Mouse (Mus musculus) kidney, embryonic 16.5 days (tissue): ENCODE results near the gene H2-Q7. TPM values are rescaled to one million over a fixed set of nuclear protein-coding genes. Genes with fewer than 3 reads are reported as not detected.

Experiments
- polyA plus RNA-seq: library from polyadenylated mRNA; unstranded; fragments of >200 nt; fragmentation: Nextera tagmentation; extraction: Ambion mirVana; gene quantifications from 2 replicates; pipeline ENCODE4 v1.2.1, GENCODE M21; 2015

H2-Q7 gene
- polyA plus RNA-seq, 1 experiment from 2014 or later = 15.2 TPM

Other genes starting within 250 kb of the H2-Q7 start
- gene Ltb, start 244.7 kb upstream of the H2-Q7 start, polyA plus RNA-seq = 0.66 and 1.2 TPM in 2 replicates
- gene Tnf, start 237.1 kb upstream of the H2-Q7 start, polyA plus RNA-seq = 0.15 and 0.28 TPM in 2 replicates
- gene Lta, start 233.8 kb upstream of the H2-Q7 start, polyA plus RNA-seq = 0.13 TPM in 1 of 2 replicates, not detected in the other
- 0.56 and 0.62 TPM in 2 replicates for gene Gm16181, start 218.3 kb upstream of the H2-Q7 start, polyA plus RNA-seq
- gene Atp6v1g2, start 205.5 kb upstream of the H2-Q7 start, polyA plus RNA-seq = 5.8 and 8.5 TPM in 2 replicates
- 11.6 TPM in 2 replicates for gene Nfkbil1, start 203.4 kb upstream of the H2-Q7 start, polyA plus RNA-seq
- 553 and 556 TPM in 2 replicates for gene Ddx39b, start 197.4 kb upstream of the H2-Q7 start, polyA plus RNA-seq
- gene H2-D1, start 176.4 kb upstream of the H2-Q7 start, polyA plus RNA-seq = 73.6 and 87.2 TPM in 2 replicates
- not detected in 2 replicates for gene H2-Q1, start 118.8 kb upstream of the H2-Q7 start, polyA plus RNA-seq
- 0.42 and 0.82 TPM in 2 replicates for gene H2-Q2, start 96.9 kb upstream of the H2-Q7 start, polyA plus RNA-seq
- 4.3 and 4.4 TPM in 2 replicates for gene H2-Q4, start 59.5 kb upstream of the H2-Q7 start, polyA plus RNA-seq
- 4.4 and 5.7 TPM in 2 replicates for gene H2-Q6, start 14.3 kb upstream of the H2-Q7 start, polyA plus RNA-seq
- 1.4 and 1.6 TPM in 2 replicates for gene H2-Q10, start 30.9 kb downstream of the H2-Q7 start, polyA plus RNA-seq
- 0.19 TPM in 1 of 2 replicates, not detected in the other for gene Pou5f1, start 66.9 kb downstream of the H2-Q7 start, polyA plus RNA-seq
- 72.9 and 77.2 TPM in 2 replicates for gene Tcf19, start 77.7 kb downstream of the H2-Q7 start, polyA plus RNA-seq
- 17.3 and 20.5 TPM in 2 replicates for gene Cchcr1, start 77.9 kb downstream of the H2-Q7 start, polyA plus RNA-seq
- gene Psors1c2, start 94.0 kb downstream of the H2-Q7 start, polyA plus RNA-seq = 1.5 TPM in 2 replicates
- 0.20 TPM in 1 of 2 replicates, not detected in the other for gene Cdsn, start 113.0 kb downstream of the H2-Q7 start, polyA plus RNA-seq
- not detected in 2 replicates for gene 2300002M23Rik, start 128.3 kb downstream of the H2-Q7 start, polyA plus RNA-seq
- gene Sfta2, start 162.4 kb downstream of the H2-Q7 start, polyA plus RNA-seq = 1.8 and 7.3 TPM in 2 replicates
- gene Gm9573, start 187.5 kb downstream of the H2-Q7 start, polyA plus RNA-seq = not detected in 2 replicates
- gene Mucl3, start 204.5 kb downstream of the H2-Q7 start, polyA plus RNA-seq = 0.17 and 0.23 TPM in 2 replicates
- gene Vars2, start 228.4 kb downstream of the H2-Q7 start, polyA plus RNA-seq = 19.8 and 21.0 TPM in 2 replicates
- 51.9 and 55.6 TPM in 2 replicates for gene Gtf2h4, start 234.6 kb downstream of the H2-Q7 start, polyA plus RNA-seq